In the genomic region with DNA sequence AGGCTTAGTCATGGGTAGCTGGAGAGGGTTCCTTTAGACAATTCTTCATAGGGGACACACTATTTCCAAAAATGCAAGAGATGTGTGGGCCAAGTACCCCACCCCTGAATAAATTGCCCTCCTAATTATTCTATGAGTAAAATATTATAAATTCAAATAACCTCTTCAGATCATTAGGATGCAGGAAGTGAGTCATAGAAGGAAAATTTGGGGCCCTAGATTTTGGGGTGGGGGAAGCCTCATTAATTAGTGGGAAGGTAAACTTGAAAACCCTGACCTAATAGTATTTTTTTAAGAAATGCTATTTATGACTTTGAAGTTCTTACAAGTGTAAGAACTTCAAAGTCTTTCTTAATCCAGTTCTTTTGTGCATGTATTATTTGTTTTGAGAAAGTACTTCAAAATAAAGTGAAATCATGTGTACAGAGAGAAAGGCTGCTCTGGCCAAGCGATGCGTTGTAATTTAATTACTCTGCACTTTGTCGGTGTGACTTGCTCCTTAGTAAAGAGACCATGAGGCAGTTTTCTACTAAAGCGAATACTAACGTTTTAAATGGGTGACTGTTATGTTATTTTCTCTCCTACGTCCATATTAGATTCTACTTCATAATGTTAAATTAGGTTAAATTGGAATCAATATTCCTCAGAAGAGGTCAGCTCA, we compare ENCODE assay signal across 29 mouse cellular contexts.
A peak's percentile ranks its signal among the peaks of the same experiment; 100 is the strongest.
DNase-seq lines count a peak whose midpoint lies in the region; ATAC-seq and TF ChIP-seq lines count a peak whose summit lies in the region.
"Had no signal": no experiment of that assay in that cellular context is flagged by ENCODE, and none has a peak within 500 bp of the region (broad histone marks: within the 10 kb centered on the region; RNA-seq: fewer than 3 reads in every experiment).

No protein-coding gene starts in this region.

- TF ChIP-seq POLR2A in brain, embryonic 14.5 days (IDR thresholded peaks at IDR 0.05; ENCODE audit: borderline replicate concordance, extremely low read depth, insufficient read depth, insufficient read length, poor library complexity, severe bottlenecking), result no peak

- H3K4me1 ChIP-seq in forebrain, embryonic 13.5 days, result peaks cover 36% of the 10 kb centered on the region
- H3K4me1 ChIP-seq in forebrain, embryonic 16.5 days (replicated peaks; ENCODE audit: control insufficient read depth, insufficient read depth, low read length), result peaks cover 12% of the 10 kb centered on the region
- H3K4me1 ChIP-seq: heart, embryonic 12.5 days; heart, embryonic 15.5 days had no signal

- H3K4me2 ChIP-seq in forebrain, embryonic 13.5 days, result no peak overlapping the region
- no peak overlapping the region for H3K4me2 ChIP-seq in forebrain, embryonic 16.5 days (ENCODE audit: low read length)
- H3K4me2 ChIP-seq: embryonic facial prominence, embryonic 13.5 days; heart, embryonic 12.5 days; heart, embryonic 15.5 days; hindbrain, embryonic 14.5 days had no signal

- no peak overlapping the region for H3K27ac ChIP-seq in forebrain, embryonic 13.5 days
- no peak overlapping the region for H3K27ac ChIP-seq in forebrain, embryonic 16.5 days (ENCODE audit: low read length)
- H3K27ac ChIP-seq: embryonic facial prominence, embryonic 10.5 days; embryonic facial prominence, embryonic 13.5 days; heart, embryonic 15.5 days; hindbrain, embryonic 14.5 days; hindbrain, postnatal 0 days had no signal

- H3K9ac ChIP-seq in forebrain, embryonic 13.5 days, result no peak overlapping the region
- H3K9ac ChIP-seq in forebrain, embryonic 16.5 days (replicated peaks; ENCODE audit: low read depth, low read length), result no peak overlapping the region
- H3K9ac ChIP-seq: embryonic facial prominence, embryonic 13.5 days; heart, embryonic 12.5 days; heart, embryonic 15.5 days; hindbrain, embryonic 14.5 days had no signal

- peak; percentile 89 for DNase-seq in Muller cell, postnatal 12 days (ENCODE audit: inconsistent ontology term)
- peak; percentile 87 for DNase-seq in brain, embryonic 14.5 days (ENCODE audit: low read depth)
- no peak for DNase-seq in embryo, embryonic 10.5 days (ENCODE audit: low spot score)
- no peak for DNase-seq in kidney, postnatal 10 days
- DNase-seq in urinary bladder, adult 2 months (ENCODE audit: low spot score), result no peak
- no peak for DNase-seq in heart, postnatal 36 days
- DNase-seq: adrenal gland, adult 8-10 months; adrenal gland, postnatal 25 days; cerebellum, adult 18-20 months; cerebellum, adult 9-10 months; cerebellum, postnatal 25 days; embryo, embryonic 11 days; gastrocnemius, postnatal 25 days; heart, postnatal 10 days; heart, postnatal 4 days; kidney, adult 18-20 months had no signal

- H3K4me3 ChIP-seq in forebrain, embryonic 13.5 days, result no peak overlapping the region
- no peak overlapping the region for H3K4me3 ChIP-seq in forebrain, embryonic 16.5 days (replicated peaks; ENCODE audit: low read length)
- H3K4me3 ChIP-seq: embryonic facial prominence, embryonic 10.5 days; embryonic facial prominence, embryonic 13.5 days; erythroblast, embryonic 14.5 days; heart, embryonic 12.5 days; heart, embryonic 15.5 days had no signal

- peak; percentile 55; the same call in 1 of the 2 replicates for ATAC-seq in forebrain, embryonic 13.5 days
- peak; percentile 65; the same call in 1 of the 2 replicates for ATAC-seq in forebrain, embryonic 16.5 days
- ATAC-seq: activated CD4-positive, CD25-positive, alpha-beta regulatory T cell, adult 4 months; CD4-positive, CD25-positive, alpha-beta regulatory T cell, adult 4 months; hindbrain, postnatal 0 days; inflammation-experienced regulatory T-cells, adult 6 months; intestine, embryonic 16.5 days had no signal

- TF ChIP-seq CTCF in brain, embryonic 14.5 days (IDR thresholded peaks at IDR 0.05; ENCODE audit: borderline replicate concordance, extremely low read depth, insufficient read depth, insufficient read length), result no peak

- H3K36me3 ChIP-seq in forebrain, embryonic 13.5 days (ENCODE audit: poor library complexity, severe bottlenecking), result no peaks in the 10 kb centered on the region
- no peaks in the 10 kb centered on the region for H3K36me3 ChIP-seq in forebrain, embryonic 16.5 days (ENCODE audit: control insufficient read depth, insufficient read depth)
- H3K36me3 ChIP-seq: embryonic facial prominence, embryonic 10.5 days; embryonic facial prominence, embryonic 13.5 days; heart, embryonic 12.5 days; heart, embryonic 15.5 days had no signal

- intact Hi-C loops in heart, postnatal 36 days (cut with DNase I), result no loop called here

- 16% methylated on average over 6 of the region's 6 CpGs for WGBS in forebrain, embryonic 13.5 days
- WGBS in forebrain, embryonic 16.5 days, result 16% methylated on average over 6 of the region's 6 CpGs

- H3K9me3 ChIP-seq in forebrain, embryonic 13.5 days (replicated peaks), result no peaks in the 10 kb centered on the region
- no peaks in the 10 kb centered on the region for H3K9me3 ChIP-seq in forebrain, embryonic 16.5 days (ENCODE audit: control insufficient read depth, low read length)
- H3K9me3 ChIP-seq: embryonic facial prominence, embryonic 10.5 days; embryonic facial prominence, embryonic 13.5 days; heart, embryonic 15.5 days had no signal

- H3K27me3 ChIP-seq in forebrain, embryonic 13.5 days, result no peaks in the 10 kb centered on the region
- H3K27me3 ChIP-seq in forebrain, embryonic 16.5 days (replicated peaks; ENCODE audit: control insufficient read depth, insufficient read depth, low read length), result no peaks in the 10 kb centered on the region
- H3K27me3 ChIP-seq: embryonic facial prominence, embryonic 13.5 days; heart, embryonic 12.5 days; heart, embryonic 15.5 days had no signal

Comparison
In these comparisons a context has a peak if more than half of its experiments do, and no peak if none do; other contexts are left out.
1. DNase-seq: peak in Muller cell, postnatal 12 days (single experiment) and brain, embryonic 14.5 days (single experiment); none in embryo, embryonic 10.5 days (single experiment), kidney, postnatal 10 days (single experiment), urinary bladder, adult 2 months (single experiment) and heart, postnatal 36 days (0 of 2).